Mouse (Mus musculus) brain, embryonic 14.5 days (tissue): ENCODE results near the gene Zcchc24.

ENCODE experiments used
- CTCF ChIP-seq: fragments of 200-500 bp; IDR thresholded peaks from 2 replicates; pipeline ENCODE4 v1.5.1; 2012; ENCODE audit warnings: inconsistent platforms, mild to moderate bottlenecking, moderate library complexity, borderline replicate concordance; ENCODE audit not compliant: insufficient read depth, insufficient read length; ENCODE audit errors: extremely low read depth
- POLR2A ChIP-seq: fragments of 200-500 bp; IDR thresholded peaks from 2 replicates; pipeline ENCODE4 v1.6.1; 2012; ENCODE audit warnings: mild to moderate bottlenecking, inconsistent platforms, borderline replicate concordance; ENCODE audit not compliant: poor library complexity, insufficient read depth, insufficient read length, severe bottlenecking; ENCODE audit errors: extremely low read depth

DNA sequence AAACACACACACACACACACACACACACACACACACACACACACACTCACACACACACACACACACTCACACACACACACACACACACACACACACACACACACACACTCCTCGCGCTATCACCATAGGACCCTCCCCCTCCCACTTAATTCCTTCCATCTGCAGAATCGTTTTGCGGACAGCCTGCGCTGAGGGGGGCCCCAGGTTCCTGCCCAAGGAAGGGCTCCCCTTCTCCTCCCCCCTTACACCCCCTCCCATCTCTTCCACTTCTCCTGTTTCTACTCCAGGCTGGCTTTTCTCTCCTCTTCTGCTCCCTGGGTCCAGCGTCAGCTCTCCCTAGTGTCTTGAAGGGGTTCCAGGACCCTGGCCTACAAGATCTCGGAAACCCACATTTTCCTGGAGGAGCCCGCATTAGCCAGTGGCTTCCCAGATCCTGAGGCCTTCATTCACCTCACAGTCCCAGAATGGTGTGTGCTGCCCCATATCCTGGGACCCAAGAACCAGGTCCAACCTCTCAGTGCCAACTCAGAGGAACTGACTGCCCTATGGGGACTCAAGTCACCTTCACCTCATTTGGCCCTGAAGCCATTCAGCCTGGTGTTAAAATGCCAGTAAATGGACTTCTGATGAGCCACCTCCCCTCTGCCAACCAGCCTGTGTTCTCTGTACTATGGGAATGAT is 927 bp upstream of the Zcchc24 start:
- no peak for TF ChIP-seq CTCF
- no peak for TF ChIP-seq POLR2A
